Mouse (Mus musculus): ENCODE measurements around the gene Ahcyl2. TPM values are rescaled to one million over a fixed set of nuclear protein-coding genes. Genes with fewer than 3 reads are reported as not detected.

Ahcyl2 gene
- total and polyA plus RNA-seq, 3 experiments, result 50.0 to 204 (median 184) TPM

DNA sequence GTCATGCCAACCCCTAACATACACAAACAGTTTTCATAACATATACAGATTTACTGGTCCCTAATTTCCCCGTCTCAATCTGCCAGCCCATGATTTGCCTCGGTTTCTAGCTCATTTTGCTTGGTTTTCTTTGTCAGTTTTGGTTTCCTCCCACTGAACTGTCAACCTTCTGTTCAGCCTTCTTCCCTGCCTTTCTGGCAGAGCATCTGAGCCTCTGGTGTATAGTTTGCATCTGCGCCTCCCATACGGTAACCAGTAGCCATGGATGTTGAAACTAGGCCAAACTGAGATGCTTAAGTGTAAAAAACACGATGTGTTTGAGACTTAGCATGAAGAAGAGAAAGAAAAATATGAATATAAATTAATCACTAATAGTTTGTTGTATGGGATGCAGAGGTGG is 11.8 kb upstream of the Ahcyl2 start:
- no peak for TF ChIP-seq MYC (IDR thresholded peaks at IDR 0.05; ENCODE audit: low read depth, low read length)
- TF ChIP-seq JUN (IDR thresholded peaks at IDR 0.05; ENCODE audit: insufficient read depth, low read depth, low read length), result no peak
- no peak for TF ChIP-seq E2F4 (IDR thresholded peaks at IDR 0.05; ENCODE audit: insufficient replicate concordance, low read depth, low read length)
- no peak for TF ChIP-seq NELFE (IDR thresholded peaks at IDR 0.05; ENCODE audit: low read depth, low read length)
- TF ChIP-seq ELF1 (IDR thresholded peaks at IDR 0.05; ENCODE audit: low read depth, low read length), result no peak
- TF ChIP-seq BHLHE40 (IDR thresholded peaks at IDR 0.05; ENCODE audit: low read depth, low read length), result no peak
- no peak for TF ChIP-seq PAX5 (IDR thresholded peaks at IDR 0.05; ENCODE audit: low read length)
- TF ChIP-seq POLR2AphosphoS2 (IDR thresholded peaks at IDR 0.05; ENCODE audit: low read depth, low read length), result no peak
- TF ChIP-seq CTCF (conservative IDR thresholded peaks at IDR 0.05 in 1 of 2, IDR thresholded peaks at IDR 0.05 in 1 of 2; ENCODE audit: low read depth in 2 of 2, low read length in 2 of 2), result no peak
- no peak for TF ChIP-seq POLR2A (IDR thresholded peaks at IDR 0.05; ENCODE audit: low read depth, low read length)
- no peaks in the 10 kb centered on the region for H3K9me3 ChIP-seq (replicated peaks; ENCODE audit: low read length)
- in situ Hi-C loops (cut with MboI; ENCODE audit: low pct_ligation_motif_present, low pct_unique_long_range_greater_than_20kb, low sequenced_read_pairs), result loop anchor here (5.0 kb wide), 1 partner anchor 44 kb away; no protein-coding TSS in a partner anchor
- H3K4me2 ChIP-seq (ENCODE audit: insufficient read depth, low read depth, poor library complexity, severe bottlenecking), result no peak overlapping the region
- dilution Hi-C loops (cut with MboI; ENCODE audit: extremely low pct_ligation_motif_present, extremely low pct_unique_long_range_greater_than_20kb, low sequenced_read_pairs), result no loop called here
- no peak overlapping the region for H3K27ac ChIP-seq (ENCODE audit: insufficient read depth, low read depth)
- H3K9ac ChIP-seq (ENCODE audit: insufficient read depth, low read depth), result no peak overlapping the region
- H3K4me3 ChIP-seq (replicated peaks in 1 of 3; ENCODE audit: low read depth in 2 of 3, low read length in 2 of 3, poor library complexity in 1 of 3), result no peak overlapping the region
- no peak for DNase-seq (ENCODE audit: extremely low read depth)
- H3K4me1 ChIP-seq (ENCODE audit: control insufficient read depth in 1 of 2, insufficient read depth in 2 of 2), result peaks cover 7 to 19% of the 10 kb centered on the region in 2 experiments
- no peaks in the 10 kb centered on the region for H3K79me2 ChIP-seq (replicated peaks; ENCODE audit: control insufficient read depth, extremely low read depth, insufficient read depth, poor library complexity, severe bottlenecking)
- no peaks in the 10 kb centered on the region for H3K36me3 ChIP-seq (replicated peaks in 1 of 2; ENCODE audit: control insufficient read depth in 1 of 2, insufficient read depth in 1 of 2, low read length in 1 of 2)
- H3K27me3 ChIP-seq (replicated peaks), result no peaks in the 10 kb centered on the region

GRCm38 (mm10) chr6:29756476-29756875 is 11.3 kb upstream of the Ahcyl2 start:
- in situ Hi-C loops (cut with MboI; ENCODE audit: low pct_ligation_motif_present, low pct_unique_long_range_greater_than_20kb, low sequenced_read_pairs) (loop anchor here (5.0 kb wide), 1 partner anchor 44 kb away; no protein-coding TSS in a partner anchor), dilution Hi-C loops (cut with MboI; ENCODE audit: extremely low pct_ligation_motif_present, extremely low pct_unique_long_range_greater_than_20kb, low sequenced_read_pairs) (no loop called here)
- Histone ChIP-seq H3K27ac (ENCODE audit: insufficient read depth, low read depth) (no peak overlapping the region), H3K9me3 (replicated peaks; ENCODE audit: low read length) (no peaks in the 10 kb centered on the region), H3K4me2 (ENCODE audit: insufficient read depth, low read depth, poor library complexity, severe bottlenecking) (no peak overlapping the region), H3K36me3 (replicated peaks in 1 of 2; ENCODE audit: control insufficient read depth in 1 of 2, insufficient read depth in 1 of 2, low read length in 1 of 2) (no peaks in the 10 kb centered on the region), H3K27me3 (replicated peaks) (no peaks in the 10 kb centered on the region), H3K4me1 (ENCODE audit: control insufficient read depth in 1 of 2, insufficient read depth in 2 of 2) (peaks cover 7 to 18% of the 10 kb centered on the region in 2 experiments), H3K4me3 (replicated peaks in 1 of 3; ENCODE audit: low read depth in 2 of 3, low read length in 2 of 3, poor library complexity in 1 of 3) (no peak overlapping the region), H3K79me2 (replicated peaks; ENCODE audit: control insufficient read depth, extremely low read depth, insufficient read depth, poor library complexity, severe bottlenecking) (no peaks in the 10 kb centered on the region), H3K9ac (ENCODE audit: insufficient read depth, low read depth) (no peak overlapping the region)
- TF ChIP-seq RAD21 (IDR thresholded peaks at IDR 0.05; ENCODE audit: low read depth, low read length) (no peak), USF2 (conservative IDR thresholded peaks at IDR 0.05; ENCODE audit: low read depth, low read length) (no peak), CTCF (conservative IDR thresholded peaks at IDR 0.05 in 1 of 2, IDR thresholded peaks at IDR 0.05 in 1 of 2; ENCODE audit: low read depth in 2 of 2, low read length in 2 of 2) (no peak), HCFC1 (IDR thresholded peaks at IDR 0.05; ENCODE audit: low read depth, low read length) (no peak)
- DNase-seq (ENCODE audit: extremely low read depth), result no peak

- peak; percentile 24; the same call in 1 of the 2 replicates for TF ChIP-seq TCF12 (IDR thresholded peaks at IDR 0.05; ENCODE audit: low read depth, low read length)
- peak; percentile 80 for TF ChIP-seq SMC3 (IDR thresholded peaks at IDR 0.05; ENCODE audit: low read depth, low read length)
- TF ChIP-seq ZKSCAN1 (IDR thresholded peaks at IDR 0.05; ENCODE audit: borderline replicate concordance, low read depth, low read length), result no peak
- peak; percentile 80 to 88 for TF ChIP-seq CTCF (conservative IDR thresholded peaks at IDR 0.05 in 1 of 2, IDR thresholded peaks at IDR 0.05 in 1 of 2; ENCODE audit: low read depth in 2 of 2, low read length in 2 of 2)
- TF ChIP-seq ELF1 (IDR thresholded peaks at IDR 0.05; ENCODE audit: low read depth, low read length), result 0 out of 2 replicates have a peak, but pooled peaks have one; percentile 21
- peak; percentile 71 for TF ChIP-seq RAD21 (IDR thresholded peaks at IDR 0.05; ENCODE audit: low read depth, low read length)
- Histone ChIP-seq H3K27me3 (replicated peaks) (no peaks in the 10 kb centered on the region), H3K36me3 (replicated peaks in 1 of 2; ENCODE audit: control insufficient read depth in 1 of 2, insufficient read depth in 1 of 2, low read length in 1 of 2) (no peaks in the 10 kb centered on the region), H3K4me3 (replicated peaks in 1 of 3; ENCODE audit: low read depth in 2 of 3, low read length in 2 of 3, poor library complexity in 1 of 3) (no peak overlapping the region), H3K27ac (ENCODE audit: insufficient read depth, low read depth) (no peak overlapping the region), H3K9me3 (replicated peaks; ENCODE audit: low read length) (no peaks in the 10 kb centered on the region), H3K4me2 (ENCODE audit: insufficient read depth, low read depth, poor library complexity, severe bottlenecking) (no peak overlapping the region), H3K9ac (ENCODE audit: insufficient read depth, low read depth) (no peak overlapping the region), H3K79me2 (replicated peaks; ENCODE audit: control insufficient read depth, extremely low read depth, insufficient read depth, poor library complexity, severe bottlenecking) (no peaks in the 10 kb centered on the region), H3K4me1 (ENCODE audit: control insufficient read depth in 1 of 2, insufficient read depth in 2 of 2) (peaks cover 0 to 3% of the 10 kb centered on the region in 2 experiments; a peak in 3 of 4 replicates)
- in situ Hi-C loops (cut with MboI; ENCODE audit: low pct_ligation_motif_present, low pct_unique_long_range_greater_than_20kb, low sequenced_read_pairs) (loop anchor here (5.0 kb wide), 1 partner anchor 46 kb away; no protein-coding TSS in a partner anchor), dilution Hi-C loops (cut with MboI; ENCODE audit: extremely low pct_ligation_motif_present, extremely low pct_unique_long_range_greater_than_20kb, low sequenced_read_pairs) (no loop called here)
- peak; percentile 85 for DNase-seq (ENCODE audit: extremely low read depth)
Measured at GRCm38 (mm10) chr6:29758417-29758816, 9.4 kb upstream of the Ahcyl2 start.

Measured in CH12.LX (cell line).